Mouse (Mus musculus): ENCODE results near the gene Swap70. TPM values are rescaled to one million over a fixed set of nuclear protein-coding genes. Genes with fewer than 3 reads are reported as not detected.
A peak's percentile ranks its signal among the peaks of the same experiment; 100 is the strongest.

Gene Swap70
- total and polyA plus RNA-seq, 3 experiments, result 18.3 to 23.3 TPM; not detected in 1

DNA sequence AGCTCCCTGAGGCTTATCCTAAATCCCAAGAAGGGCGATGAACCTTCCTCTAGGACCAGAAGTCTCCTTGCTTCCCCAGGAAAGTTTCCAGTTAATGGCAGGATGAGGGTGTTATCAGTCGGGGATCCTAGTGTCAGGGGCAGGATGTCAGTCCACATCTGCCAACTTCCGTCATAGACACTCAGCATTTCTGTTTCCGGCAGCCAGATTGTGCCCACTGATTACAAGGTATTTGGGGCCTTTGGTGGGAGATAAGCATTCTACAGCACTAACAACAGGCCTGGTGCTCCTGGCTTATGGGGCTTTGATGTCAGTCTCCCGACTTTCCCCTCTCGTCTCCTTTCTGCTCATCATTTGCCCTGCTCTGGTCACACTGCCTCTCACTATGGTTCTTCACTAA is 12.1 kb upstream of the Swap70 start (continued):
- TF ChIP-seq ETS1 (IDR thresholded peaks at IDR 0.05; ENCODE audit: low read depth, low read length), result peak; percentile 73
- no peak for TF ChIP-seq POLR2A (IDR thresholded peaks at IDR 0.05; ENCODE audit: control insufficient read depth in 1 of 2, insufficient read depth in 1 of 2, low read depth in 1 of 2, low read length in 2 of 2, poor library complexity in 1 of 2)
- no peak for TF ChIP-seq USF2 (IDR thresholded peaks at IDR 0.05; ENCODE audit: borderline replicate concordance in 1 of 2, insufficient read depth in 1 of 2, low read depth in 1 of 2, low read length in 2 of 2)
- no peak for TF ChIP-seq NRF1 (IDR thresholded peaks at IDR 0.05; ENCODE audit: insufficient read depth, low read depth, low read length, poor library complexity, severe bottlenecking)
- TF ChIP-seq SIN3A (IDR thresholded peaks at IDR 0.05; ENCODE audit: low read length), result 0 out of 2 replicates have a peak, but pooled peaks have one; percentile 25
- no peak for TF ChIP-seq MAFK (IDR thresholded peaks at IDR 0.05; ENCODE audit: borderline replicate concordance, low read depth, low read length)

DNA sequence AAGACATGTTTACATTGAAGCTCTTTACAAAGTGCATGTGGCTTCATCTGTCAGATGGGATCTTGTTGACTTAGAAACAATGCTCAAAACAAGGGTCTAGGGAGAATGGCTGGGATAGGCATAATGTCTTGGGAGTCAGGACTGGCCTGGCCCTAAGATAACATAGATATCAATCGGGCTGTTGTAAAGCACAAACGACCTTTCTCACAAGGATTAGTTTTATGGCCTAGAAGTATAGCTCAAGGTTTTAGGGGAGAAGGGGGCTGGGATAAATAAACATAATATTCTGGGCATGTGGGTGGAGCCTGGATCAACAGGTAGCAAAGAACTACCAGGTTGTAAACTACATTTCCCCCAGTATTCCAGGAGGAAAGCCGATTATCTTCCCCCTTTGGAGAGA is 10.5 kb upstream of the Swap70 start:
- peaks cover 8 to 13% of the 10 kb centered on the region in 2 experiments for H3K4me1 ChIP-seq (ENCODE audit: control insufficient read depth in 1 of 2, insufficient read depth in 2 of 2, low read length in 2 of 2)
- H3K4me3 ChIP-seq (ENCODE audit: control insufficient read depth in 1 of 2, insufficient read depth in 1 of 2, low read depth in 2 of 2, low read length in 2 of 2), result no peak overlapping the region
- H3K27ac ChIP-seq (ENCODE audit: control insufficient read depth, low read depth, low read length), result no peak overlapping the region
- no peaks in the 10 kb centered on the region for H3K9me3 ChIP-seq (replicated peaks; ENCODE audit: insufficient read depth, low read length)
- no peaks in the 10 kb centered on the region for H3K79me2 ChIP-seq (ENCODE audit: control insufficient read depth, insufficient read depth, low read length, poor library complexity)
- no peak overlapping the region for H3K9ac ChIP-seq (ENCODE audit: control insufficient read depth, low read depth, low read length, poor library complexity, severe bottlenecking)
- DNase-seq (ENCODE audit: low read depth, low spot score), result no peak
- H3K27me3 ChIP-seq (ENCODE audit: control insufficient read depth in 1 of 2, insufficient read depth in 2 of 2, low read length in 2 of 2), result no peaks in the 10 kb centered on the region
- TF ChIP-seq EP300 (IDR thresholded peaks at IDR 0.05; ENCODE audit: low read depth in 1 of 2, low read length in 2 of 2), result no peak
- no peak for TF ChIP-seq CTCF (IDR thresholded peaks at IDR 0.05 in 2 of 3, conservative IDR thresholded peaks at IDR 0.05 in 1 of 3; ENCODE audit: control insufficient read depth in 1 of 3, insufficient read depth in 1 of 3, low read depth in 2 of 3, low read length in 3 of 3, poor library complexity in 1 of 3, severe bottlenecking in 1 of 3)
- TF ChIP-seq UBTF (IDR thresholded peaks at IDR 0.05; ENCODE audit: borderline replicate concordance, insufficient read depth, low read depth, low read length), result no peak
- no peak for TF ChIP-seq SIN3A (IDR thresholded peaks at IDR 0.05; ENCODE audit: low read length)
- TF ChIP-seq MYC (IDR thresholded peaks at IDR 0.05; ENCODE audit: low read depth, low read length), result no peak
- no peak for TF ChIP-seq MAFK (IDR thresholded peaks at IDR 0.05; ENCODE audit: borderline replicate concordance, low read depth, low read length)
- no peak for TF ChIP-seq RCOR1 (IDR thresholded peaks at IDR 0.05; ENCODE audit: low read depth, low read length)
- no peak for TF ChIP-seq BHLHE40 (IDR thresholded peaks at IDR 0.05; ENCODE audit: borderline replicate concordance, low read depth, low read length)
- no peak for TF ChIP-seq TAL1 (IDR thresholded peaks at IDR 0.05; ENCODE audit: low read length)
- TF ChIP-seq CHD2 (IDR thresholded peaks at IDR 0.05; ENCODE audit: low read length), result no peak
- no peak for TF ChIP-seq ZNF384 (IDR thresholded peaks at IDR 0.05; ENCODE audit: low read depth, low read length)
- H3K36me3 ChIP-seq (ENCODE audit: control insufficient read depth in 1 of 2, insufficient read depth in 2 of 2, low read length in 2 of 2), result peaks cover 0 to 9% of the 10 kb centered on the region in 2 experiments; a peak in 2 of 4 replicates

DNA sequence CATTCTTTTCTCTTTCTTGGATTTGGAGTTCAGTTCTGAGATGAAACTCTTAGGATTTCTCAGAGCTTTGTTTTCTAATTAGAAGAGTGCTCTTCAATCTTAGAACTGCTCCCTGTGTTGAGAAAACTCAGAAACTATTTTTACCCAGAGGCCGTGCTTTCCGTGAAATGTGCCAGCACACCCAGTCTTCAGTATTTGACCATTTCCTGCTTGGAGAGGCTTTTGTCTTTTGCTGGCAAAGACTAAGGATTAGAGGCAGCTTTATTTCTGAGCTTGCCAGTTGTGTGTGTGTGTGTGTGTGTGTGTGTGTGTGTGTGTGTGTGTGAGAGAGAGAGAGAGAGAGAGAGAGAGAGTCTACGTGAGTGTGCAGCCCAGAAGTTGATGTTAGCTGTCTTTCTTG is 6.6 kb upstream of the Swap70 start:
- Histone ChIP-seq H3K27me3 (ENCODE audit: control insufficient read depth in 1 of 2, insufficient read depth in 2 of 2, low read length in 2 of 2) (no peaks in the 10 kb centered on the region), H3K4me3 (ENCODE audit: control insufficient read depth in 1 of 2, insufficient read depth in 1 of 2, low read depth in 2 of 2, low read length in 2 of 2) (no peak overlapping the region), H3K9ac (ENCODE audit: control insufficient read depth, low read depth, low read length, poor library complexity, severe bottlenecking) (no peak overlapping the region), H3K9me3 (replicated peaks; ENCODE audit: insufficient read depth, low read length) (no peaks in the 10 kb centered on the region), H3K4me1 (ENCODE audit: control insufficient read depth in 1 of 2, insufficient read depth in 2 of 2, low read length in 2 of 2) (peaks cover 0 to 2% of the 10 kb centered on the region in 2 experiments; a peak in 1 of 4 replicates), H3K79me2 (ENCODE audit: control insufficient read depth, insufficient read depth, low read length, poor library complexity) (no peaks in the 10 kb centered on the region), H3K27ac (ENCODE audit: control insufficient read depth, low read depth, low read length) (no peak overlapping the region), H3K36me3 (ENCODE audit: control insufficient read depth in 1 of 2, insufficient read depth in 2 of 2, low read length in 2 of 2) (peaks cover 0 to 1% of the 10 kb centered on the region in 2 experiments; a peak in 1 of 4 replicates)
- DNase-seq (ENCODE audit: low read depth, low spot score), result no peak
- TF ChIP-seq MAX (IDR thresholded peaks at IDR 0.05; ENCODE audit: low read length) (no peak), TBP (IDR thresholded peaks at IDR 0.05; ENCODE audit: low read depth, low read length) (no peak), SMC3 (IDR thresholded peaks at IDR 0.05; ENCODE audit: low read depth, low read length) (no peak), TAL1 (IDR thresholded peaks at IDR 0.05; ENCODE audit: low read length) (no peak), NELFE (IDR thresholded peaks at IDR 0.05; ENCODE audit: low read depth, low read length) (no peak), POLR2A (IDR thresholded peaks at IDR 0.05; ENCODE audit: control insufficient read depth in 1 of 2, insufficient read depth in 1 of 2, low read depth in 1 of 2, low read length in 2 of 2, poor library complexity in 1 of 2) (no peak), GABPA (IDR thresholded peaks at IDR 0.05; ENCODE audit: low read depth, low read length) (no peak), MEF2A (IDR thresholded peaks at IDR 0.05; ENCODE audit: extremely low read depth, insufficient replicate concordance, low read depth, low read length, poor library complexity, severe bottlenecking) (no peak), SIN3A (IDR thresholded peaks at IDR 0.05; ENCODE audit: low read length) (no peak), NRF1 (IDR thresholded peaks at IDR 0.05; ENCODE audit: insufficient read depth, low read depth, low read length, poor library complexity, severe bottlenecking) (no peak), ZNF384 (IDR thresholded peaks at IDR 0.05; ENCODE audit: low read depth, low read length) (no peak)
